Mouse (Mus musculus): ENCODE measurements around the gene Rapgef4. TPM values are rescaled to one million over a fixed set of nuclear protein-coding genes. Genes with fewer than 3 reads are reported as not detected.

Rapgef4 gene
- polyA plus RNA-seq, 1 experiment from 2014 or later = 5.8 TPM

Other genes with a start within 250 kb of the Rapgef4 start
- 51.6 and 55.4 TPM in 2 replicates for gene Itga6, start 235.6 kb upstream of the Rapgef4 start, polyA plus RNA-seq (2015; fragmentation: Nextera tagmentation; extraction: Ambion mirVana)
- gene Pdk1, start 108.0 kb upstream of the Rapgef4 start, polyA plus RNA-seq (2015; fragmentation: Nextera tagmentation; extraction: Ambion mirVana) = 49.0 and 58.1 TPM in 2 replicates